In the genomic region with DNA sequence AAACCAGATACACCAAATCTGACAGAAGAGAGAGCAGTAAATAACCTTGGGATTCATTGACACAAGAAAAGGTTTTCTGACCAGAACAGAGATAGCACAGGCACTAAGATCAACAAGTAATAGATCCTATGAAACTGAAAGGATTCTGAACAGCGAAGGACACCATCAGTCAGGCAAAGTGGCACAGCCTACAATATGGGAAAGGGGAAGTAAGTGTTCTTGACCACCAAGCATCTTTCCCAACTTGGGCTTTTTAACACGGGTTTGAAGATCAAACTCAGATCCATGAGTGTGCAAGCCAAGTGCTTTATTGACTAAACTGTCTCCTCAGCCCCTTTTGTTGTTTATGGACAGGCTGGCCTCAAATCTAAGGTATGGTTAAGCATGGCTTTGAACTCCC, we compare ENCODE assay signal across 14 mouse cellular contexts.
"Had no signal": no experiment of that assay in that cellular context is flagged by ENCODE, and none has a peak within 500 bp of the region (broad histone marks: within the 10 kb centered on the region; RNA-seq: fewer than 3 reads in every experiment).

No protein-coding gene starts in this region.

- ATAC-seq: midbrain, embryonic 13.5 days; midbrain, embryonic 15.5 days had no signal

- DNase-seq: lung, adult 18-20 months; lung, embryonic 14.5 days; lung, postnatal 10 days; lung, postnatal 4 days; retina, postnatal 1 day; right cerebral cortex, adult 18-20 months; right cerebral cortex, postnatal 25 days; right cerebral cortex, postnatal 4 days; spleen, adult 18-20 months; thymus, adult 18-20 months; thymus, postnatal 14 days; thymus, postnatal 36 days had no signal
